21 mouse cellular contexts compared by ENCODE assay signal in genomic region chr10:117272023-117272422, GRCm38 (mm10). TPM values are rescaled to one million over a fixed set of nuclear protein-coding genes. Genes with fewer than 3 reads are reported as not detected.
DNase-seq lines count a peak whose midpoint lies in the region; ATAC-seq and TF ChIP-seq lines count a peak whose summit lies in the region.
"Had no signal": no experiment of that assay in that cellular context is flagged by ENCODE, and none has a peak within 500 bp of the region (broad histone marks: within the 10 kb centered on the region; RNA-seq: fewer than 3 reads in every experiment).

No protein-coding gene starts in this region.

- no peak overlapping the region for H3K4me3 ChIP-seq in hindbrain, postnatal 0 days (ENCODE audit: low read length)
- H3K4me3 ChIP-seq in hindbrain, embryonic 12.5 days, result no peak overlapping the region
- H3K4me3 ChIP-seq in midbrain, embryonic 14.5 days (replicated peaks; ENCODE audit: low read depth, low read length), result no peak overlapping the region
- no peak overlapping the region for H3K4me3 ChIP-seq in midbrain, embryonic 16.5 days (ENCODE audit: low read depth, low read length)
- H3K4me3 ChIP-seq: heart, embryonic 15.5 days; myocyte had no signal

- H3K36me3 ChIP-seq in hindbrain, postnatal 0 days (ENCODE audit: insufficient read depth, low read length), result no peaks in the 10 kb centered on the region
- H3K36me3 ChIP-seq in hindbrain, embryonic 12.5 days, result no peaks in the 10 kb centered on the region
- no peaks in the 10 kb centered on the region for H3K36me3 ChIP-seq in midbrain, embryonic 14.5 days (ENCODE audit: control insufficient read depth, insufficient read depth, low read length)
- H3K36me3 ChIP-seq in midbrain, embryonic 16.5 days (ENCODE audit: control insufficient read depth, insufficient read depth, low read length), result no peaks in the 10 kb centered on the region
- H3K36me3 ChIP-seq: heart, embryonic 15.5 days had no signal

- ATAC-seq in hindbrain, postnatal 0 days, result no peak
- no peak for ATAC-seq in hindbrain, embryonic 12.5 days (ENCODE audit: low FRiP score)
- ATAC-seq in midbrain, embryonic 14.5 days (ENCODE audit: low FRiP score, low TSS enrichment), result no peak
- no peak for ATAC-seq in midbrain, embryonic 16.5 days
- ATAC-seq: inflammation-experienced regulatory T-cells, adult 6 months had no signal

- H3K4me1 ChIP-seq in hindbrain, postnatal 0 days (ENCODE audit: insufficient read depth, low read length), result no peaks in the 10 kb centered on the region
- no peaks in the 10 kb centered on the region for H3K4me1 ChIP-seq in hindbrain, embryonic 12.5 days
- H3K4me1 ChIP-seq in midbrain, embryonic 14.5 days (ENCODE audit: control insufficient read depth, insufficient read depth, low read length), result no peaks in the 10 kb centered on the region
- H3K4me1 ChIP-seq in midbrain, embryonic 16.5 days (ENCODE audit: control insufficient read depth, insufficient read depth, low read length), result no peaks in the 10 kb centered on the region
- H3K4me1 ChIP-seq: heart, embryonic 15.5 days had no signal

- H3K27ac ChIP-seq in hindbrain, postnatal 0 days, result no peak overlapping the region
- H3K27ac ChIP-seq in hindbrain, embryonic 12.5 days, result no peak overlapping the region
- no peak overlapping the region for H3K27ac ChIP-seq in midbrain, embryonic 14.5 days (replicated peaks; ENCODE audit: low read depth, low read length)
- H3K27ac ChIP-seq in midbrain, embryonic 16.5 days (ENCODE audit: low read length), result no peak overlapping the region
- H3K27ac ChIP-seq: heart, embryonic 15.5 days; liver, embryonic 14.5 days had no signal

- peak; percentile 45 for TF ChIP-seq CTCF in hindbrain, postnatal 0 days (IDR thresholded peaks at IDR 0.05; ENCODE audit: low read depth)

- no peak overlapping the region for H3K9ac ChIP-seq in hindbrain, postnatal 0 days (replicated peaks; ENCODE audit: low read length)
- no peak overlapping the region for H3K9ac ChIP-seq in hindbrain, embryonic 12.5 days
- H3K9ac ChIP-seq in midbrain, embryonic 14.5 days (replicated peaks; ENCODE audit: low read length), result no peak overlapping the region
- no peak overlapping the region for H3K9ac ChIP-seq in midbrain, embryonic 16.5 days (ENCODE audit: low read depth, low read length)
- H3K9ac ChIP-seq: heart, embryonic 15.5 days; liver, embryonic 14.5 days had no signal

- peak; percentile 15 for DNase-seq in adrenal gland, postnatal 10 days
- DNase-seq in adrenal gland, adult 2 months, result no peak
- DNase-seq in hindbrain, postnatal 0 days (ENCODE audit: low spot score), result peak; percentile 18
- peak; percentile 48 for DNase-seq in midbrain, embryonic 14.5 days
- DNase-seq in naive thymus-derived CD4-positive, alpha-beta T cell, adult 2 months (ENCODE audit: low read depth), result peak; percentile 15
- DNase-seq in T-cell, adult 2 months (ENCODE audit: low spot score), result no peak
- DNase-seq: cerebellum, adult 11-12 months; gastrocnemius, postnatal 10 days; right cerebral cortex, postnatal 4 days; thymus, postnatal 14 days had no signal

- H3K27me3 ChIP-seq in hindbrain, postnatal 0 days (ENCODE audit: insufficient read depth, low read length), result no peaks in the 10 kb centered on the region
- H3K27me3 ChIP-seq in hindbrain, embryonic 12.5 days, result no peaks in the 10 kb centered on the region
- no peaks in the 10 kb centered on the region for H3K27me3 ChIP-seq in midbrain, embryonic 14.5 days (ENCODE audit: control insufficient read depth, insufficient read depth, low read length)
- H3K27me3 ChIP-seq in midbrain, embryonic 16.5 days (ENCODE audit: control insufficient read depth, insufficient read depth, low read depth, low read length), result no peaks in the 10 kb centered on the region

- no peaks in the 10 kb centered on the region for H3K9me3 ChIP-seq in hindbrain, postnatal 0 days (ENCODE audit: low read length)
- H3K9me3 ChIP-seq in hindbrain, embryonic 12.5 days (replicated peaks), result no peaks in the 10 kb centered on the region
- no peaks in the 10 kb centered on the region for H3K9me3 ChIP-seq in midbrain, embryonic 14.5 days (ENCODE audit: control insufficient read depth, low read length)
- no peaks in the 10 kb centered on the region for H3K9me3 ChIP-seq in midbrain, embryonic 16.5 days (replicated peaks; ENCODE audit: control insufficient read depth, low read length, poor library complexity, severe bottlenecking)
- H3K9me3 ChIP-seq: heart, embryonic 15.5 days had no signal

- H3K4me2 ChIP-seq in hindbrain, postnatal 0 days (ENCODE audit: low read depth, low read length), result no peak overlapping the region
- H3K4me2 ChIP-seq in hindbrain, embryonic 12.5 days (replicated peaks), result no peak overlapping the region
- H3K4me2 ChIP-seq in midbrain, embryonic 14.5 days (ENCODE audit: low read length), result no peak overlapping the region
- no peak overlapping the region for H3K4me2 ChIP-seq in midbrain, embryonic 16.5 days (ENCODE audit: low read length)
- H3K4me2 ChIP-seq: heart, embryonic 15.5 days had no signal

RNA-seq across cellular contexts. Expression of gene Lyz2, which starts 10.1 kb away (rescaled TPM):
- total RNA-seq in adrenal gland, postnatal 10 days (2021), result 100 to 1,000 TPM; 106 to 122 TPM
- 100 to 1,000 TPM; 158 to 168 TPM for total RNA-seq in adrenal gland, adult 2 months (2021)
- 61.9 and 69.7 TPM in 2 replicates for polyA plus RNA-seq in adrenal gland, adult 2 months (2012; rRNA removed)
- 7.5 and 12.7 TPM in 2 replicates for total RNA-seq in hindbrain, postnatal 0 days (2014; rRNA removed)
- polyA plus RNA-seq in hindbrain, postnatal 0 days (2015; fragmentation: Nextera tagmentation; extraction: Ambion mirVana), result 25.6 and 26.1 TPM in 2 replicates
- 16.9 and 17.5 TPM in 2 replicates for polyA plus RNA-seq in hindbrain, embryonic 12.5 days (2016; fragmentation: Nextera tagmentation; extraction: Ambion mirVana)
- 5.0 and 31.6 TPM in 2 replicates for polyA plus RNA-seq in midbrain, embryonic 14.5 days (2014; fragmentation: Nextera tagmentation; extraction: Ambion mirVana)
- 13.4 and 16.8 TPM in 2 replicates for polyA plus RNA-seq in midbrain, embryonic 16.5 days (2015; fragmentation: Nextera tagmentation; extraction: Ambion mirVana)

RNA-seq across cellular contexts. Expression of gene Lyz1, which starts 20.6 kb away (rescaled TPM):
- total RNA-seq in adrenal gland, postnatal 10 days (2021), result 10 to 100 TPM; 12.3 to 13.9 TPM
- total RNA-seq in adrenal gland, adult 2 months (2021), result 10 to 100 TPM; 12.3 to 22.2 TPM
- 1.5 and 1.7 TPM in 2 replicates for polyA plus RNA-seq in adrenal gland, adult 2 months (2012; rRNA removed)
- total RNA-seq in hindbrain, postnatal 0 days (2014; rRNA removed), result 0.68 TPM in 1 of 2 replicates, not detected in the other
- polyA plus RNA-seq in hindbrain, postnatal 0 days (2015; fragmentation: Nextera tagmentation; extraction: Ambion mirVana), result 0.14 TPM in 1 of 2 replicates, not detected in the other
- polyA plus RNA-seq in hindbrain, embryonic 12.5 days (2016; fragmentation: Nextera tagmentation; extraction: Ambion mirVana), result not detected in 2 replicates
- not detected in 2 replicates for polyA plus RNA-seq in midbrain, embryonic 14.5 days (2014; fragmentation: Nextera tagmentation; extraction: Ambion mirVana)
- not detected in 2 replicates for polyA plus RNA-seq in midbrain, embryonic 16.5 days (2015; fragmentation: Nextera tagmentation; extraction: Ambion mirVana)
- total RNA-seq: common myeloid progenitor, adult 5-6 weeks had no signal
- polyA plus RNA-seq: C2C12; myocyte; stomach, embryonic 14.5 days had no signal

RNA-seq across cellular contexts. Expression of gene 9530003J23Rik, which starts 33.5 kb away (rescaled TPM):
- not detected for total RNA-seq in adrenal gland, postnatal 10 days (2021)
- not detected for total RNA-seq in adrenal gland, adult 2 months (2021)
- not detected in 2 replicates for polyA plus RNA-seq in adrenal gland, adult 2 months (2012; rRNA removed)
- total RNA-seq in hindbrain, postnatal 0 days (2014; rRNA removed), result not detected in 2 replicates
- not detected in 2 replicates for polyA plus RNA-seq in hindbrain, postnatal 0 days (2015; fragmentation: Nextera tagmentation; extraction: Ambion mirVana)
- not detected in 2 replicates for polyA plus RNA-seq in hindbrain, embryonic 12.5 days (2016; fragmentation: Nextera tagmentation; extraction: Ambion mirVana)
- polyA plus RNA-seq in midbrain, embryonic 14.5 days (2014; fragmentation: Nextera tagmentation; extraction: Ambion mirVana), result not detected in 2 replicates
- not detected in 2 replicates for polyA plus RNA-seq in midbrain, embryonic 16.5 days (2015; fragmentation: Nextera tagmentation; extraction: Ambion mirVana)
- total RNA-seq: adrenal gland, postnatal 36 days; common myeloid progenitor, adult 5-6 weeks; gastrocnemius, postnatal 10 days had no signal
- polyA plus RNA-seq: heart, embryonic 15.5 days; inflammation-experienced regulatory T-cells, adult 6 months; large intestine, adult 2 months; liver, embryonic 14.5 days; myocyte; stomach, embryonic 14.5 days had no signal

RNA-seq across cellular contexts. Expression of gene Yeats4, which starts 47.7 kb away (rescaled TPM):
- total RNA-seq in adrenal gland, postnatal 10 days (2021), result 10 to 100 TPM; 42.5 to 47.6 TPM
- total RNA-seq in adrenal gland, adult 2 months (2021), result 10 to 100 TPM; 43.0 to 47.3 TPM
- 29.1 and 35.7 TPM in 2 replicates for polyA plus RNA-seq in adrenal gland, adult 2 months (2012; rRNA removed)
- 41.4 and 47.2 TPM in 2 replicates for total RNA-seq in hindbrain, postnatal 0 days (2014; rRNA removed)
- polyA plus RNA-seq in hindbrain, postnatal 0 days (2015; fragmentation: Nextera tagmentation; extraction: Ambion mirVana), result 83.4 and 85.4 TPM in 2 replicates
- polyA plus RNA-seq in hindbrain, embryonic 12.5 days (2016; fragmentation: Nextera tagmentation; extraction: Ambion mirVana), result 112 and 134 TPM in 2 replicates
- polyA plus RNA-seq in midbrain, embryonic 14.5 days (2014; fragmentation: Nextera tagmentation; extraction: Ambion mirVana), result 144 and 145 TPM in 2 replicates
- 104 and 113 TPM in 2 replicates for polyA plus RNA-seq in midbrain, embryonic 16.5 days (2015; fragmentation: Nextera tagmentation; extraction: Ambion mirVana)

Comparison
In these comparisons a context has a peak if more than half of its experiments do, and no peak if none do; other contexts are left out.
1. DNase-seq: peak in adrenal gland, postnatal 10 days (single experiment), hindbrain, postnatal 0 days (single experiment), midbrain, embryonic 14.5 days (single experiment) and naive thymus-derived CD4-positive, alpha-beta T cell, adult 2 months (single experiment); none in adrenal gland, adult 2 months (single experiment) and T-cell, adult 2 months (single experiment).